Comparison of ENCODE assay signal across 18 mouse cellular contexts in genomic region chr7:63676631-63677030, GRCm38 (mm10).
"Had no signal": no experiment of that assay in that cellular context is flagged by ENCODE, and none has a peak within 500 bp of the region (broad histone marks: within the 10 kb centered on the region; RNA-seq: fewer than 3 reads in every experiment).

No protein-coding gene starts in this region.

- DNase-seq: lung, embryonic 14.5 days; lung, postnatal 10 days; lung, postnatal 4 days; midbrain, embryonic 14.5 days; retina, postnatal 1 day; right cerebral cortex, adult 18-20 months; right cerebral cortex, postnatal 25 days; right cerebral cortex, postnatal 4 days; spleen, adult 18-20 months; thymus, adult 18-20 months; thymus, postnatal 14 days; thymus, postnatal 36 days had no signal

- H3K27ac ChIP-seq: midbrain, embryonic 10.5 days; midbrain, embryonic 12.5 days; neural tube, embryonic 13.5 days; neural tube, embryonic 15.5 days had no signal

- H3K27me3 ChIP-seq: midbrain, embryonic 12.5 days; neural tube, embryonic 13.5 days; neural tube, embryonic 15.5 days had no signal

- H3K9ac ChIP-seq: lung, embryonic 14.5 days; midbrain, embryonic 12.5 days; neural tube, embryonic 13.5 days; neural tube, embryonic 15.5 days had no signal

- H3K4me2 ChIP-seq: lung, embryonic 14.5 days; midbrain, embryonic 12.5 days; neural tube, embryonic 13.5 days; neural tube, embryonic 15.5 days had no signal

- H3K4me3 ChIP-seq: midbrain, embryonic 10.5 days; midbrain, embryonic 12.5 days; myocyte; neural tube, embryonic 13.5 days; neural tube, embryonic 15.5 days had no signal

- H3K9me3 ChIP-seq: midbrain, embryonic 10.5 days; midbrain, embryonic 12.5 days; neural tube, embryonic 13.5 days; neural tube, embryonic 15.5 days had no signal

- ATAC-seq: midbrain, embryonic 16.5 days had no signal

- H3K36me3 ChIP-seq: midbrain, embryonic 10.5 days; midbrain, embryonic 12.5 days; neural tube, embryonic 13.5 days; neural tube, embryonic 15.5 days had no signal

- H3K4me1 ChIP-seq: midbrain, embryonic 10.5 days; midbrain, embryonic 12.5 days had no signal
